Mouse (Mus musculus): Measurements from ENCODE around the gene Rims3.
A peak's percentile ranks its signal among the peaks of the same experiment; 100 is the strongest.

Rims3 gene

GRCm38 (mm10) chr4:120891960-120892359 is 37.3 kb downstream of the Rims3 start:
- no peak for DNase-seq (ENCODE audit: low read depth in 2 of 2, low spot score in 2 of 2)

- no peak for DNase-seq (ENCODE audit: low read depth in 2 of 2, low spot score in 2 of 2)
Measured at GRCm38 (mm10) chr4:120892516-120892915, 37.9 kb downstream of the Rims3 start.

GRCm38 (mm10) chr4:120893656-120894401 is 39.2 kb downstream of the Rims3 start:
- DNase-seq (ENCODE audit: low read depth in 2 of 2, low spot score in 2 of 2): no peak

- DNase-seq (ENCODE audit: low read depth in 2 of 2, low spot score in 2 of 2): no peak
Measured at GRCm38 (mm10) chr4:120894584-120894983, 40.0 kb downstream of the Rims3 start.

GRCm38 (mm10) chr4:120895226-120895625 is 40.6 kb downstream of the Rims3 start:
- no peak for DNase-seq (ENCODE audit: low read depth in 2 of 2, low spot score in 2 of 2)

GRCm38 (mm10) chr4:120895810-120896584 is 41.4 kb downstream of the Rims3 start:
- no peak for DNase-seq (ENCODE audit: low read depth in 2 of 2, low spot score in 2 of 2)

GRCm38 (mm10) chr4:120904533-120904932 is 49.9 kb downstream of the Rims3 start:
- DNase-seq (ENCODE audit: low read depth in 2 of 2, low spot score in 2 of 2): no peak

- DNase-seq (ENCODE audit: low read depth in 2 of 2, low spot score in 2 of 2): no peak
Measured at GRCm38 (mm10) chr4:120905644-120906043, 51.0 kb downstream of the Rims3 start.

- peak; percentile 33 to 52 for DNase-seq (ENCODE audit: low read depth in 2 of 2, low spot score in 2 of 2)
Measured at GRCm38 (mm10) chr4:120909558-120910150, 55.0 kb downstream of the Rims3 start.

GRCm38 (mm10) chr4:120911086-120911485 is 56.5 kb downstream of the Rims3 start:
- DNase-seq (ENCODE audit: low read depth in 2 of 2, low spot score in 2 of 2): no peak

GRCm38 (mm10) chr4:120912866-120913265 is 58.2 kb downstream of the Rims3 start:
- DNase-seq (ENCODE audit: low read depth in 2 of 2, low spot score in 2 of 2): no peak

GRCm38 (mm10) chr4:120913443-120913842 is 58.8 kb downstream of the Rims3 start:
- no peak for DNase-seq (ENCODE audit: low read depth in 2 of 2, low spot score in 2 of 2)

- DNase-seq (ENCODE audit: low read depth in 2 of 2, low spot score in 2 of 2): no peak
Measured at GRCm38 (mm10) chr4:120913861-120914260, 59.2 kb downstream of the Rims3 start.

- DNase-seq (ENCODE audit: low read depth in 2 of 2, low spot score in 2 of 2): no peak
Measured at GRCm38 (mm10) chr4:120914501-120914900, 59.9 kb downstream of the Rims3 start.

GRCm38 (mm10) chr4:120921461-120921860 is 66.8 kb downstream of the Rims3 start:
- DNase-seq (ENCODE audit: low read depth in 2 of 2, low spot score in 2 of 2): no peak

- peak; percentile 88 to 94 for DNase-seq (ENCODE audit: low read depth in 2 of 2, low spot score in 2 of 2)
Measured at GRCm38 (mm10) chr4:120924554-120925299, 70.1 kb downstream of the Rims3 start, which contains the start of gene Exo5. Gene Exo5, minus strand, starts transcription at chr4:120925017.

- DNase-seq (ENCODE audit: low read depth in 2 of 2, low spot score in 2 of 2): peak; percentile 30 to 58
Measured at GRCm38 (mm10) chr4:120925386-120925785, 70.8 kb downstream of the Rims3 start.

GRCm38 (mm10) chr4:120928686-120929085 is 74.1 kb downstream of the Rims3 start:
- no peak for DNase-seq (ENCODE audit: low read depth in 2 of 2, low spot score in 2 of 2)

- no peak for DNase-seq (ENCODE audit: low read depth in 2 of 2, low spot score in 2 of 2)
Measured at GRCm38 (mm10) chr4:120930736-120931135, 76.1 kb downstream of the Rims3 start.

GRCm38 (mm10) chr4:120935006-120935405 is 80.4 kb downstream of the Rims3 start:
- DNase-seq (ENCODE audit: low read depth in 2 of 2, low spot score in 2 of 2): no peak

All from CD8-positive naive resting alpha-beta T cell, adult 2 months (primary cell).